Mouse (Mus musculus) testis, adult 2 months (tissue): ENCODE measurements at regions not wholly inside any gene's neighbourhood (a gene's known extent, or its start where the extent isn't known, plus 50 kb on each side); places are given as distances from the start of the nearest gene placed in this dataset.

Experiments
- CTCF ChIP-seq: fragments of 200-500 bp; IDR thresholded peaks from 2 replicates; pipeline ENCODE4 v1.5.1; 2012; ENCODE audit warnings: low read depth, mild to moderate bottlenecking, inconsistent platforms, low read length, moderate library complexity; ENCODE audit not compliant: control insufficient read depth, insufficient read depth, insufficient replicate concordance
- POLR2A ChIP-seq: fragments of 200-500 bp; IDR thresholded peaks from 2 replicates; pipeline ENCODE4 v1.6.1; 2012; ENCODE audit warnings: low read depth, mild to moderate bottlenecking, inconsistent platforms, low read length, moderate library complexity; ENCODE audit not compliant: control insufficient read depth

- TF ChIP-seq CTCF: no peak
- no peak for TF ChIP-seq POLR2A
These were observed 827.0 kb upstream of the Adgrl4 start for GRCm38 (mm10) chr3:150610681-150611101.
